Mouse (Mus musculus) neural tube, embryonic 11.5 days (tissue): Measurements from ENCODE around the gene Opa3. TPM values are rescaled to one million over a fixed set of nuclear protein-coding genes. Genes with fewer than 3 reads are reported as not detected.
A peak's percentile ranks its signal among the peaks of the same experiment; 100 is the strongest.
"Not testable (repeated sequence)": the region's sequence is repeated elsewhere in the genome, so short reads cannot be mapped to it uniquely, and the experiment has no call there.

Experiments
- ATAC-seq: fragments of 200-750 bp; cut with Nextera tagmentation; 2 replicates; pipeline ENCODE4 v1.8.0; 2017; ENCODE audit warnings: moderate number of reproducible peaks, mild to moderate bottlenecking, moderate TSS enrichment, moderate library complexity; ENCODE audit not compliant: insufficient read depth, low FRiP score, low TSS enrichment
- DNase-seq: peaks from one replicate; pipeline ENCODE4 v3.0.0-alpha.2; 2015; ENCODE audit warnings: low spot score
- H3K27ac ChIP-seq: fragments of 300-500 bp; sonication (generic); 2 replicates; pipeline ENCODE4 v1.5.1; 2014; ENCODE audit warnings: low read depth, mild to moderate bottlenecking, low read length
- H3K27me3 ChIP-seq: fragments of 300-500 bp; sonication (generic); 2 replicates; pipeline ENCODE4 v1.6.1; 2014; ENCODE audit warnings: mild to moderate bottlenecking, low read length, mixed read lengths; ENCODE audit not compliant: control insufficient read depth, insufficient read depth
- H3K36me3 ChIP-seq: fragments of 300-500 bp; sonication (generic); 2 replicates; pipeline ENCODE4 v1.6.1; 2014; ENCODE audit warnings: mild to moderate bottlenecking, low read length, moderate library complexity, mixed read lengths; ENCODE audit not compliant: control insufficient read depth, insufficient read depth
- H3K4me1 ChIP-seq: fragments of 300-500 bp; sonication (generic); 2 replicates; pipeline ENCODE4 v1.6.1; 2014; ENCODE audit warnings: low read length, mixed read lengths; ENCODE audit not compliant: control insufficient read depth, insufficient read depth
- H3K4me2 ChIP-seq: fragments of 300-500 bp; sonication (generic); 2 replicates; pipeline ENCODE4 v1.6.1; 2014; ENCODE audit warnings: low read depth, mild to moderate bottlenecking, moderate library complexity
- H3K4me3 ChIP-seq: fragments of 300-500 bp; sonication (generic); 2 replicates; pipeline ENCODE4 v1.5.1; 2014; ENCODE audit warnings: low read depth, low read length
- H3K9ac ChIP-seq: fragments of 300-500 bp; sonication (generic); 2 replicates; pipeline ENCODE4 v1.6.1; 2014; ENCODE audit warnings: mild to moderate bottlenecking, low read length
- H3K9me3 ChIP-seq: fragments of 300-500 bp; sonication (generic); 2 replicates; pipeline ENCODE4 v1.6.1; 2016; ENCODE audit warnings: low read length; ENCODE audit not compliant: control insufficient read depth
- whole genome bisulfite sequencing: fragments of 180-500 bp; shearing (Covaris S2); extraction: QIAGEN DNeasy Blood & Tissue Kit; methylation state at CpG from one replicate; pipeline ENCODE4 v1.1.7; 2014; 5-methylcytosine and 5-hydroxymethylcytosine counted together
- polyA plus RNA-seq: library from polyadenylated mRNA; unstranded; fragments of >200 nt; fragmentation: Nextera tagmentation; extraction: Ambion mirVana; gene quantifications from 2 replicates; pipeline ENCODE4 v1.2.1, GENCODE M21; 2014

The Opa3 gene
- polyA plus RNA-seq, 1 experiment from 2014 or later = 45.9 TPM

GRCm38 (mm10) chr7:19272173-19272764 is 44.1 kb downstream of the Opa3 start:
- Histone ChIP-seq H3K9me3 (no peaks in the 10 kb centered on the region), H3K27me3 (no peaks in the 10 kb centered on the region), H3K4me3 (peak overlapping the region; percentile 98), H3K36me3 (no peaks in the 10 kb centered on the region), H3K4me1 (peaks cover 17% of the 10 kb centered on the region), H3K4me2 (peak overlapping the region; percentile 85), H3K27ac (peak overlapping the region; percentile 58; the same call in 1 of the 2 replicates), H3K9ac (peak overlapping the region; percentile 82)
- peak; percentile 68 for ATAC-seq
- DNase-seq = peak; percentile 79
- WGBS = under 1% methylated on average over 33 of the region's 36 CpGs

GRCm38 (mm10) chr7:19276253-19276652 is 48.1 kb downstream of the Opa3 start:
- ATAC-seq (no peak), DNase-seq (no peak)
- Histone ChIP-seq H3K27me3 (peaks cover 36% of the 10 kb centered on the region), H3K4me2 (no peak overlapping the region), H3K9me3 (no peaks in the 10 kb centered on the region), H3K36me3 (no peaks in the 10 kb centered on the region), H3K4me1 (no peaks in the 10 kb centered on the region), H3K9ac (no peak overlapping the region), H3K4me3 (no peak overlapping the region), H3K27ac (no peak overlapping the region)
- WGBS = 67% methylated on average over 4 of the region's 4 CpGs

GRCm38 (mm10) chr7:19279052-19279451 is 50.9 kb downstream of the Opa3 start:
- H3K27me3 ChIP-seq = peaks cover 37% of the 10 kb centered on the region
- no peaks in the 10 kb centered on the region for H3K36me3 ChIP-seq
- H3K4me2 ChIP-seq = peak overlapping the region; percentile 40
- 0 out of 2 replicates have a peak, but pooled peaks cover 2% of the 10 kb centered on the region for H3K4me1 ChIP-seq
- no peak for DNase-seq
- no peak overlapping the region for H3K9ac ChIP-seq
- H3K9me3 ChIP-seq = no peaks in the 10 kb centered on the region
- WGBS = 4% methylated on average over 34 of the region's 34 CpGs
- H3K27ac ChIP-seq = no peak overlapping the region
- ATAC-seq = no peak
- peak overlapping the region; percentile 29 for H3K4me3 ChIP-seq

GRCm38 (mm10) chr7:19279581-19280114 is 51.5 kb downstream of the Opa3 start, which contains the start of gene Ppm1n:
Ppm1n (minus strand) TSS chr7:19280064.
- ATAC-seq (no peak), DNase-seq (no peak)
- Histone ChIP-seq H3K4me2 (peak within 1 kb of the TSS; percentile 40), H3K27me3 (peaks cover 37% of the 10 kb centered on the region), H3K9me3 (no peaks in the 10 kb centered on the region), H3K36me3 (no peaks in the 10 kb centered on the region), H3K9ac (no peak within 1 kb of the TSS; the same call in 1 of the 2 replicates), H3K4me3 (peak within 1 kb of the TSS; percentile 29), H3K4me1 (0 out of 2 replicates have a peak, but pooled peaks cover 2% of the 10 kb centered on the region), H3K27ac (no peak within 1 kb of the TSS)
- WGBS = under 1% methylated on average over 44 of the region's 46 CpGs

GRCm38 (mm10) chr7:19281680-19282304 is 53.7 kb downstream of the Opa3 start:
- not testable (repeated sequence) for H3K36me3 ChIP-seq, H3K9ac ChIP-seq, DNase-seq, H3K9me3 ChIP-seq, H3K4me1 ChIP-seq, ATAC-seq, H3K4me3 ChIP-seq, H3K27ac ChIP-seq
- Histone ChIP-seq H3K4me2 (peak overlapping the region; percentile 62), H3K27me3 (peaks cover 37% of the 10 kb centered on the region)
- 37% methylated on average over 6 of the region's 6 CpGs for WGBS

- 1% methylated on average over 37 of the region's 37 CpGs for WGBS
- ATAC-seq (peak; percentile 82), DNase-seq (peak; percentile 90)
- Histone ChIP-seq H3K36me3 (peaks cover 2% of the 10 kb centered on the region; the same call in 1 of the 2 replicates), H3K9ac (peak within 1 kb of the TSS; percentile 73), H3K4me3 (peak within 1 kb of the TSS; percentile 51), H3K9me3 (no peaks in the 10 kb centered on the region), H3K4me1 (0 out of 2 replicates have a peak, but pooled peaks cover 2% of the 10 kb centered on the region), H3K27ac (peak within 1 kb of the TSS; percentile 47), H3K4me2 (peak within 1 kb of the TSS; percentile 62), H3K27me3 (peaks cover 37% of the 10 kb centered on the region)
These were observed 54.3 kb downstream of the Opa3 start, which contains the start of gene Rtn2 for GRCm38 (mm10) chr7:19282385-19282784. Rtn2 (plus strand) TSS chr7:19282624.

GRCm38 (mm10) chr7:19282791-19283405 is 54.8 kb downstream of the Opa3 start:
- DNase-seq = peak; percentile 74
- H3K4me1 ChIP-seq = 0 out of 2 replicates have a peak, but pooled peaks cover 2% of the 10 kb centered on the region
- under 1% methylated on average over 33 of the region's 35 CpGs for WGBS
- H3K4me2 ChIP-seq = peak overlapping the region; percentile 62
- peaks cover 2% of the 10 kb centered on the region; the same call in 1 of the 2 replicates for H3K36me3 ChIP-seq
- H3K9ac ChIP-seq = peak overlapping the region; percentile 73
- peaks cover 35% of the 10 kb centered on the region for H3K27me3 ChIP-seq
- peak; percentile 79 for ATAC-seq
- peak overlapping the region; percentile 51 for H3K4me3 ChIP-seq
- no peaks in the 10 kb centered on the region for H3K9me3 ChIP-seq
- H3K27ac ChIP-seq = peak overlapping the region; percentile 47

GRCm38 (mm10) chr7:19283406-19283804 is 55.3 kb downstream of the Opa3 start:
- Histone ChIP-seq H3K9ac (peak overlapping the region; percentile 73), H3K4me3 (peak overlapping the region; percentile 51), H3K9me3 (no peaks in the 10 kb centered on the region), H3K27ac (no peak overlapping the region), H3K4me2 (peak overlapping the region; percentile 62), H3K27me3 (peaks cover 30% of the 10 kb centered on the region), H3K4me1 (0 out of 2 replicates have a peak, but pooled peaks cover 2% of the 10 kb centered on the region), H3K36me3 (peaks cover 2% of the 10 kb centered on the region; the same call in 1 of the 2 replicates)
- WGBS = 39% methylated on average over 14 of the region's 14 CpGs
- DNase-seq (no peak), ATAC-seq (no peak)
